Mouse (Mus musculus) heart, embryonic 10.5 days (tissue): Measurements from ENCODE around the gene Map3k14. TPM values are rescaled to one million over a fixed set of nuclear protein-coding genes. Genes with fewer than 3 reads are reported as not detected.
"Not testable (repeated sequence)": the region's sequence is repeated elsewhere in the genome, so short reads cannot be mapped to it uniquely, and the experiment has no call there.

ENCODE experiments used
- DNase-seq: peaks from one replicate; pipeline ENCODE4 v3.0.0-alpha.2; 2017; ENCODE audit warnings: low spot score
- H3K27ac ChIP-seq: fragments of 300-500 bp; sonication (generic); 2 replicates; pipeline ENCODE4 v1.5.1; 2016; ENCODE audit warnings: mild to moderate bottlenecking
- H3K27me3 ChIP-seq: fragments of 300-500 bp; sonication (generic); 2 replicates; pipeline ENCODE4 v1.6.1; 2016; ENCODE audit warnings: mild to moderate bottlenecking; ENCODE audit not compliant: poor library complexity, insufficient read depth, severe bottlenecking
- H3K36me3 ChIP-seq: fragments of 300-500 bp; sonication (generic); 2 replicates; pipeline ENCODE4 v1.6.1; 2016; ENCODE audit warnings: mild to moderate bottlenecking, moderate library complexity
- H3K4me1 ChIP-seq: fragments of 300-500 bp; sonication (generic); 2 replicates; pipeline ENCODE4 v1.6.1; 2016; ENCODE audit warnings: mild to moderate bottlenecking
- H3K4me3 ChIP-seq: fragments of 300-500 bp; sonication (generic); 2 replicates; pipeline ENCODE4 v1.5.1; 2016; ENCODE audit warnings: mild to moderate bottlenecking, moderate library complexity
- H3K9me3 ChIP-seq: fragments of 300-500 bp; sonication (generic); 2 replicates; pipeline ENCODE4 v1.6.1; 2016; ENCODE audit warnings: mild to moderate bottlenecking, moderate library complexity
- WGBS: fragments of 180-500 bp; shearing (Covaris S2); methylation state at CpG from one replicate; pipeline ENCODE4 v1.1.7; 2016; 5-methylcytosine and 5-hydroxymethylcytosine counted together
- polyA plus RNA-seq: library from polyadenylated mRNA; unstranded; fragments of >200 nt; fragmentation: Nextera tagmentation; extraction: Ambion mirVana; gene quantifications from 2 replicates; pipeline ENCODE4 v1.2.1, GENCODE M21; 2016

Map3k14 gene
- polyA plus RNA-seq, 1 experiment from 2014 or later = 2.1 TPM

- 88% methylated on average over 1 of the region's 1 CpGs for WGBS
- no peak for DNase-seq
- no peaks in the 10 kb centered on the region for H3K9me3 ChIP-seq
- no peak overlapping the region for H3K4me3 ChIP-seq
- H3K36me3 ChIP-seq = peaks cover 39% of the 10 kb centered on the region
- no peak overlapping the region for H3K27ac ChIP-seq
- peaks cover 8% of the 10 kb centered on the region; the same call in 1 of the 2 replicates for H3K4me1 ChIP-seq
- no peaks in the 10 kb centered on the region for H3K27me3 ChIP-seq
These were observed 32.8 kb downstream of the Map3k14 start for GRCm38 (mm10) chr11:103234447-103234846.

DNA sequence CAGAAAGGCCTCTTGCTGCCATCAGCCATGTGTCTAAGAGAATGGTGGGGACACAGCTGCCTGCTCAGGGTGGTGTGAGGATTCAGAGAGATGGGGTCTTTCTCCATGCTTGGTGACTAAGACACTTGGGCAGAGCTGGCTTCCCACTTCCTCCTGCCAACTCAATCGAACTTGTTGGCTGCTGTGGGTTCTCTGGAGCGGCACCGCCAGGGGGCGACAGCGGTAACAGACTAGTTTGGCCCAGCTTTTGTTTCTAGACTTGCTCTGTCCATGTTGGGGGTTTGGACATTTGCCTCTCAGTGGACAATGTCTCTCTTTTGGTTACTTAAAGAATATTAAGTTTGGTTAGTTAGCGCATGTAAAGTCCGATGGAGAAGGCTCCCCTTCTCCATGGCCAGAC, 34.3 kb downstream of the Map3k14 start:
- WGBS = 34% methylated on average over 7 of the region's 7 CpGs
- H3K27ac ChIP-seq = no peak overlapping the region

GRCm38 (mm10) chr11:103231367-103231766, 35.9 kb downstream of the Map3k14 start:
- no peak overlapping the region for H3K27ac ChIP-seq
- H3K4me1 ChIP-seq = peaks cover 6% of the 10 kb centered on the region; the same call in 1 of the 2 replicates
- no peak overlapping the region for H3K4me3 ChIP-seq
- H3K9me3 ChIP-seq = no peaks in the 10 kb centered on the region
- H3K36me3 ChIP-seq = peaks cover 42% of the 10 kb centered on the region
- WGBS = 83% methylated on average over 7 of the region's 7 CpGs
- no peak for DNase-seq
- H3K27me3 ChIP-seq = no peaks in the 10 kb centered on the region

More for the DNA sequence above, 34.3 kb downstream of the Map3k14 start:
- no peaks in the 10 kb centered on the region for H3K27me3 ChIP-seq
- DNase-seq = no peak
- peaks cover 38% of the 10 kb centered on the region for H3K36me3 ChIP-seq
- H3K9me3 ChIP-seq = no peaks in the 10 kb centered on the region
- H3K4me1 ChIP-seq = peaks cover 8% of the 10 kb centered on the region; the same call in 1 of the 2 replicates
- H3K4me3 ChIP-seq = no peak overlapping the region

- H3K4me1 ChIP-seq = peaks cover under 1% of the 10 kb centered on the region; the same call in 1 of the 2 replicates
- DNase-seq = no peak
- no peak overlapping the region for H3K27ac ChIP-seq
- H3K9me3 ChIP-seq = no peaks in the 10 kb centered on the region
- H3K4me3 ChIP-seq = no peak overlapping the region
- 85% methylated on average over 19 of the region's 19 CpGs for WGBS
- H3K36me3 ChIP-seq = peaks cover 44% of the 10 kb centered on the region
- H3K27me3 ChIP-seq = no peaks in the 10 kb centered on the region
These were observed 36.6 kb downstream of the Map3k14 start for GRCm38 (mm10) chr11:103230626-103231025.

- Histone ChIP-seq H3K27me3 (no peaks in the 10 kb centered on the region), H3K4me3 (no peak overlapping the region), H3K4me1 (peaks cover 7% of the 10 kb centered on the region), H3K9me3 (no peaks in the 10 kb centered on the region), H3K36me3 (peaks cover 51% of the 10 kb centered on the region), H3K27ac (no peak overlapping the region)
- no peak for DNase-seq
- WGBS = 100% methylated on average over 2 of the region's 2 CpGs
These were observed 37.7 kb downstream of the Map3k14 start for GRCm38 (mm10) chr11:103229608-103230007.

DNA sequence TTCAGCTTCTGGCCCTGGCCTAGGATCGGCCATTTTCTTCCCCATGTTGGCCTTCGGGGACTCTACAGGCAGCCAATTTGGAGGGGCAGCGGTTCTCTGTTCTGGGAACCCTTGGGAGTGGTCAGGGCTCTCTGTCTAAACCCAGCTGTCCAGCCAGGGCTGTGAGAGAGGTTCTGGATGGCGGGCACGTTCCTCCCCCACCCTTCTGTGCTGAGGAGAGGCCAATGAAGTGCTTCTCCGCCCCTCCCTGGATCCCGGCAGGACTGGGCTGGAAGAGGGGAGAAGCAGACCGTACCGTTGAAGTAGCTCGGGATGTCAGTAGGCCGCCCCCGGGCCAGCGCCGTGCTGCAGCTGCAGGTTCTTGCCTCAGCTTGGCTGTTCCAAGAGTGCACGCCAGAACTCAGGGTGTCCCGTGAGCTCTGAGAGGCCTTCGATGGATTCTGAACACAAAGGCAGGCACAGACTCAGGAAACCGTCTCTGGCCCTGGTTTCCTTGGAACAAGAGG, 43.3 kb downstream of the Map3k14 start:
- H3K4me3 ChIP-seq = no peak overlapping the region
- no peak overlapping the region for H3K27ac ChIP-seq
- 67% methylated on average over 18 of the region's 18 CpGs for WGBS
- H3K9me3 ChIP-seq = no peaks in the 10 kb centered on the region
- H3K36me3 ChIP-seq = peaks cover 53% of the 10 kb centered on the region
- peaks cover 13% of the 10 kb centered on the region for H3K4me1 ChIP-seq
- DNase-seq = no peak
- H3K27me3 ChIP-seq = peaks cover 25% of the 10 kb centered on the region

DNA sequence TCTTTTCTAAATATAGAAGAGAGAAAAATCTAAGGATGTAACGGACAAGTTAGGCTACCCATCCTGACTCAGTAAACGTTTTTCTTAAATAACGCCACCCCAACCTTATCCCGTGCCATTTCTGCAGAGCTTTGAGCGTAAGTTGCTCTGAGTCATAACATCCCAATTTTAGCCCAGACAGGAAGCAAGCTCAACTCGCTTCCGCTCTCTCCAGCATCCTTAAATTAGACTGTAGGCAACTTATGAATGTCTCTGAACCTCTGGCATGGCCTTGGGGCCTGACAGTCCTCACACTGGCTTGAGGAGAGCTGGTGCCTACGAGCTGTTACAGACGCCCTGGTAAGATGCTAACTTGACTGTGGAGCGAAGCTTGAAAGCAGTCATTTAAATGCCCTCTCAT, 43.8 kb downstream of the Map3k14 start:
- H3K27me3 ChIP-seq = peaks cover 31% of the 10 kb centered on the region
- no peak for DNase-seq
- WGBS = 74% methylated on average over 10 of the region's 10 CpGs
- H3K4me1 ChIP-seq = peaks cover 14% of the 10 kb centered on the region
- no peak overlapping the region for H3K27ac ChIP-seq
- no peaks in the 10 kb centered on the region for H3K9me3 ChIP-seq
- H3K36me3 ChIP-seq = peaks cover 48% of the 10 kb centered on the region
- no peak overlapping the region for H3K4me3 ChIP-seq

- Histone ChIP-seq H3K4me1 (peaks cover 22% of the 10 kb centered on the region), H3K27me3 (peaks cover 37% of the 10 kb centered on the region), H3K36me3 (peaks cover 44% of the 10 kb centered on the region)
- not testable (repeated sequence) for H3K9me3 ChIP-seq, H3K4me3 ChIP-seq, DNase-seq, H3K27ac ChIP-seq
- 84% methylated on average over 4 of the region's 4 CpGs for WGBS
These were observed 44.6 kb downstream of the Map3k14 start for GRCm38 (mm10) chr11:103222718-103223117.

DNA sequence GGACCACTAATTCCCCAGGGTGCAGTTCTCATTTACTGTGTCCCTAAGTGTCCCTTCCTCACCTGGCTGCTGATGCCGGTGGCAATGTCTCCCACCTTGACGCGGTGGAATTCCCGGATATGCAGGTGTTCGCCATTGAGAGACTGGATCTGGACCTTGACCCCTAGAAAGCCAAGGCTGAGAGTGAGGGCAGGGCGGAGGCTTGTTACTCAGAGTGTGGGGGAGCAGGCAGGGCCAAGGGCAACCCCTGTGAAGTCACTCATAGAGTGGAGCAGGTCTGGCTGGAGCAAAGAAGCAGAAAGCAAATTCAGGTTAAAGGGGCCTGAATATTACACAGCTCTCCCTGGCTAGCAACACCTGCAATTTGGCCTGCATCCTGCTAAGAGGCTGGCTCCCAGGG, 45.8 kb downstream of the Map3k14 start:
- no peak for DNase-seq
- Histone ChIP-seq H3K9me3 (no peaks in the 10 kb centered on the region), H3K27me3 (peaks cover 45% of the 10 kb centered on the region), H3K4me1 (peaks cover 23% of the 10 kb centered on the region), H3K27ac (no peak overlapping the region), H3K4me3 (no peak overlapping the region), H3K36me3 (peaks cover 33% of the 10 kb centered on the region)
- 85% methylated on average over 6 of the region's 6 CpGs for WGBS

GRCm38 (mm10) chr11:103219995-103220394, 47.3 kb downstream of the Map3k14 start:
- WGBS = 73% methylated on average over 4 of the region's 4 CpGs
- H3K36me3 ChIP-seq = peaks cover 26% of the 10 kb centered on the region
- no peaks in the 10 kb centered on the region for H3K9me3 ChIP-seq
- H3K4me3 ChIP-seq = no peak overlapping the region
- H3K27me3 ChIP-seq = peaks cover 52% of the 10 kb centered on the region
- H3K4me1 ChIP-seq = peaks cover 19% of the 10 kb centered on the region
- H3K27ac ChIP-seq = no peak overlapping the region
- DNase-seq = no peak

DNA sequence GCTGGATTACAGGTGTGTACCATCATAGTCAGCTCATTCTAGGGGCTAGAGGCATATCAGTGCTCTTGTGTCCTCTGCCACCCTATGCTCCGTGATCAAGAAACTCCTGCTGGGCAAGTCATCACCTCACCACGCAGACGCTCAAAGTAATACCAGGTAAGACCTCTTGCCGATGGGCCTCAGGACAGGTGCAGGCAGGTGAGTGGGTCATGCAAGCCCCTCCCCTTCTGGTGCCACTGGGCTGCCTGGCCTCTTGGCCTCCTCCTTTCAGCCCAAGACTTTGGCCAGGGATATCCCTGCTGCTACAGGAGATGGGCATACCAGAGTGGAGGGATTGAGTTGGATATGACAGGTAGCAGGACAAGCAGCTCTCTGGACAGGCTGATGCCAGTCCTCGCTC, 48.0 kb downstream of the Map3k14 start:
- Histone ChIP-seq H3K4me1 (peaks cover 15% of the 10 kb centered on the region), H3K36me3 (peaks cover 23% of the 10 kb centered on the region), H3K27me3 (peaks cover 52% of the 10 kb centered on the region), H3K27ac (no peak overlapping the region), H3K4me3 (no peak overlapping the region), H3K9me3 (no peaks in the 10 kb centered on the region)
- no peak for DNase-seq
- WGBS = 79% methylated on average over 5 of the region's 5 CpGs

GRCm38 (mm10) chr11:103218517-103218901, 48.8 kb downstream of the Map3k14 start:
- H3K4me3 ChIP-seq = peak overlapping the region; percentile 67
- H3K27ac ChIP-seq = peak overlapping the region; percentile 59
- H3K9me3 ChIP-seq = 0 out of 2 replicates have a peak, but pooled peaks cover 3% of the 10 kb centered on the region

GRCm38 (mm10) chr11:103217790-103218516, 49.3 kb downstream of the Map3k14 start, which contains the start of gene Spata32:
TSS of gene Spata32 (minus strand) at chr11:103218432.
- WGBS = 2% methylated on average over 45 of the region's 45 CpGs
- H3K27ac ChIP-seq = peak within 1 kb of the TSS; percentile 59
- H3K27me3 ChIP-seq = peaks cover 52% of the 10 kb centered on the region
- peak within 1 kb of the TSS; percentile 67 for H3K4me3 ChIP-seq
- peaks cover 10% of the 10 kb centered on the region for H3K4me1 ChIP-seq
- DNase-seq = peak; percentile 80
- H3K36me3 ChIP-seq = peaks cover 17% of the 10 kb centered on the region
- H3K9me3 ChIP-seq = 0 out of 2 replicates have a peak, but pooled peaks cover 5% of the 10 kb centered on the region

More at GRCm38 (mm10) chr11:103218517-103218901, 48.8 kb downstream of the Map3k14 start:
- Histone ChIP-seq H3K4me1 (peaks cover 10% of the 10 kb centered on the region), H3K36me3 (peaks cover 17% of the 10 kb centered on the region), H3K27me3 (peaks cover 52% of the 10 kb centered on the region)
- 31% methylated on average over 6 of the region's 6 CpGs for WGBS
- DNase-seq = no peak
